Mouse (Mus musculus): Measurements from ENCODE around the gene Obscn. TPM values are rescaled to one million over a fixed set of nuclear protein-coding genes. Genes with fewer than 3 reads are reported as not detected.

Gene Obscn
- total and polyA plus RNA-seq, 2 experiments from 2014 or later: 107 to 245 TPM

DNA sequence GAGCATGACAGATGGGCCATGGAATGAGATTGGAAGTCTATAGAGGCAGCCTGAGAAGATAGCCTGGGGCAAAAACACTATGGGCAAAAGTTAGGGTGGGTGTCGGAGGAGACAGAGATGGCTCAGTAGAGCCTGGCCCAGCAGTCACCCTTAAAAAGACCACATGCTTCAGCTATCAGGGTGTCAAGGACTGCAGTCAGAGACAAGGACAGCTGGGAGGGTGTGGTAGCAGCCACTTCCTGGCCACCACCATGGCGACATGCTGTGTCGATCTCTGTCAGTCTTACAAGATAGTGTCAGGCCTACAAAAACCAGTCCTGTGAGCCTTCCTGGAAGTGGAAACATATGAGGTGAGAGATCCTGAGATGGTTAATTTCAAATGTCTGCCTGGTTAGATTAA is 53.1 kb downstream of the Obscn start:
- H3K27ac ChIP-seq (ENCODE audit: low read depth): no peak overlapping the region
- TF ChIP-seq CTCF (IDR thresholded peaks at IDR 0.05; ENCODE audit: low read depth) (no peak), EP300 (IDR thresholded peaks at IDR 0.05; ENCODE audit: low read depth) (no peak)
- no peak overlapping the region for H3K4me2 ChIP-seq (ENCODE audit: low read depth, low read length)
- WGBS: 37% methylated on average over 3 of the region's 3 CpGs
- no peak overlapping the region for H3K9ac ChIP-seq (replicated peaks; ENCODE audit: low read depth, low read length)
- H3K27me3 ChIP-seq (ENCODE audit: control insufficient read depth, insufficient read depth, low read length): no peaks in the 10 kb centered on the region
- H3K9me3 ChIP-seq (replicated peaks; ENCODE audit: control insufficient read depth, low read length): no peaks in the 10 kb centered on the region
- H3K36me3 ChIP-seq (replicated peaks; ENCODE audit: control insufficient read depth, insufficient read depth, low read length): peaks cover 87% of the 10 kb centered on the region
- no peak for ATAC-seq (ENCODE audit: insufficient read depth, low read depth)
- no peak for DNase-seq (ENCODE audit: low spot score)
- H3K4me3 ChIP-seq (ENCODE audit: low read depth, low read length): no peak overlapping the region
- no peaks in the 10 kb centered on the region for H3K4me1 ChIP-seq (ENCODE audit: control insufficient read depth, insufficient read depth)

DNA sequence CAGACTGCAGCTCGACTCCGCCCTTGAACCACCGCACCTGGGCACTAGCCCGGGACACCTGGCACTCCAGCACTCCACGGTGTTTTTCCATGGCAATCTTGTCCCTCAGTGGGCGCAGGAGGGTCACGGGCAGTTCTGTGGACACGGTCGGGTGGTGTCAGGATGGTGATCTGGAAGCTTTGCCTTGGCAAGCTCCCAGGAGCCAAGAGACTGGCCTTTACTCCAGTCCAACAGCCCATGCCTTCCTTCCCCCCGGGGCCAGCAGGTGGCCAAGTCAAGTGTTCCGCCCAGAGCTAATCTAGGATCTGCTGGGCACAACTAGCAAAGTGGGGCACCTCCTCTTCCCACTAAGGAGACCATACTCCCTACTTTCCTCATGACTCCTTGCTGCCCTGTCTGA is 57.9 kb downstream of the Obscn start:
- Histone ChIP-seq H3K27me3 (ENCODE audit: control insufficient read depth, insufficient read depth, low read length) (no peaks in the 10 kb centered on the region), H3K9ac (replicated peaks; ENCODE audit: low read depth, low read length) (no peak overlapping the region), H3K4me2 (ENCODE audit: low read depth, low read length) (no peak overlapping the region), H3K27ac (ENCODE audit: low read depth) (no peak overlapping the region), H3K9me3 (replicated peaks; ENCODE audit: control insufficient read depth, low read length) (no peaks in the 10 kb centered on the region), H3K4me3 (ENCODE audit: low read depth, low read length) (no peak overlapping the region), H3K36me3 (replicated peaks; ENCODE audit: control insufficient read depth, insufficient read depth, low read length) (peaks cover 91% of the 10 kb centered on the region), H3K4me1 (ENCODE audit: control insufficient read depth, insufficient read depth) (no peaks in the 10 kb centered on the region)
- TF ChIP-seq EP300 (IDR thresholded peaks at IDR 0.05; ENCODE audit: low read depth) (no peak), CTCF (IDR thresholded peaks at IDR 0.05; ENCODE audit: low read depth) (no peak)
- no peak for DNase-seq (ENCODE audit: low spot score)
- ATAC-seq (ENCODE audit: insufficient read depth, low read depth): no peak
- 82% methylated on average over 11 of the region's 11 CpGs for WGBS

DNA sequence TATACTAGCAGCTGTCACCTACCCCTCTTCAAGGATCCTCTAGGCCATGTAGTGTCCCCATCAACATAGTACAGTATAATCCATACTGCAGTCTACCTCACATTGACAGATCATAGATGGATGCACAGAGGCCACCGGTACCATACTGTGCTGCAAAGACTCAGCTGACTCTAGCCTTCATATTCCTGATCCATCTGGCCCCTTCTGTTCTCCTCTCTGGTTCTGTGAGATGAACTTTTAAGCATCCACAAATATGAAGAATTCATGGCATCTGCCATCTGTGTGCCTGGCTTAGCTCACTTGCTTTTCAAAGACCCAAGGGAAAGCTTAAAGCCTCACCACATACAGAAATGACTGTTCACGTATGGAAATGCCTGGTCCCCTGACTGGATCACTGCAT is 65.9 kb downstream of the Obscn start:
- Histone ChIP-seq H3K4me1 (ENCODE audit: control insufficient read depth, insufficient read depth) (no peaks in the 10 kb centered on the region), H3K36me3 (replicated peaks; ENCODE audit: control insufficient read depth, insufficient read depth, low read length) (peaks cover 75% of the 10 kb centered on the region), H3K9ac (replicated peaks; ENCODE audit: low read depth, low read length) (no peak overlapping the region), H3K27me3 (ENCODE audit: control insufficient read depth, insufficient read depth, low read length) (no peaks in the 10 kb centered on the region), H3K4me2 (ENCODE audit: low read depth, low read length) (no peak overlapping the region), H3K4me3 (ENCODE audit: low read depth, low read length) (no peak overlapping the region), H3K9me3 (replicated peaks; ENCODE audit: control insufficient read depth, low read length) (no peaks in the 10 kb centered on the region), H3K27ac (ENCODE audit: low read depth) (no peak overlapping the region)
- DNase-seq (ENCODE audit: low spot score): no peak
- WGBS: 72% methylated on average over 2 of the region's 2 CpGs
- no peak for TF ChIP-seq CTCF (IDR thresholded peaks at IDR 0.05; ENCODE audit: low read depth)
- no peak for TF ChIP-seq EP300 (IDR thresholded peaks at IDR 0.05; ENCODE audit: low read depth)
- ATAC-seq (ENCODE audit: insufficient read depth, low read depth): no peak

DNA sequence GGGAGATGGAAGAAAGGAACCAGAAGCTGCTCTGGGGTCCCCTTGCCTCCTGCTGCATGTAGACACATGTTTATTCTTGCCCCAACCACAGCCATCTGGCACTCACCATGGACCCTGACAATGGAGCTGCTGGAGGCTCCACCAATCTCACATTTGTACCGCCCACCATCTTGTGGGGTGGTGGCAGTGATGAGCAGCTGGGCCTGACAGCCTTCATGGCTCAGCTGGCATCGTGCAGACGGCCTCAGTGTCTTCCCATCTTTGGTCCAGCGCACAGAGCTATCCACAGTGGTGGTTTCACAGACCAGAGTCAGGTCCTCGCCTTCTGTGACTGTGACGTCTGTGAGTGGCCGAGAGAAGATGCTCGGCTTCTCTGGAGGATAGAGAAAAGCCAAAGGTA is 67.3 kb downstream of the Obscn start:
- Histone ChIP-seq H3K4me2 (ENCODE audit: low read depth, low read length) (no peak overlapping the region), H3K27ac (ENCODE audit: low read depth) (no peak overlapping the region), H3K36me3 (replicated peaks; ENCODE audit: control insufficient read depth, insufficient read depth, low read length) (peaks cover 77% of the 10 kb centered on the region), H3K4me1 (ENCODE audit: control insufficient read depth, insufficient read depth) (no peaks in the 10 kb centered on the region), H3K27me3 (ENCODE audit: control insufficient read depth, insufficient read depth, low read length) (no peaks in the 10 kb centered on the region), H3K9ac (replicated peaks; ENCODE audit: low read depth, low read length) (no peak overlapping the region), H3K4me3 (ENCODE audit: low read depth, low read length) (no peak overlapping the region), H3K9me3 (replicated peaks; ENCODE audit: control insufficient read depth, low read length) (no peaks in the 10 kb centered on the region)
- 94% methylated on average over 8 of the region's 8 CpGs for WGBS
- TF ChIP-seq CTCF (IDR thresholded peaks at IDR 0.05; ENCODE audit: low read depth) (no peak), EP300 (IDR thresholded peaks at IDR 0.05; ENCODE audit: low read depth) (no peak)
- DNase-seq (ENCODE audit: low spot score): no peak
- no peak for ATAC-seq (ENCODE audit: insufficient read depth, low read depth)

DNA sequence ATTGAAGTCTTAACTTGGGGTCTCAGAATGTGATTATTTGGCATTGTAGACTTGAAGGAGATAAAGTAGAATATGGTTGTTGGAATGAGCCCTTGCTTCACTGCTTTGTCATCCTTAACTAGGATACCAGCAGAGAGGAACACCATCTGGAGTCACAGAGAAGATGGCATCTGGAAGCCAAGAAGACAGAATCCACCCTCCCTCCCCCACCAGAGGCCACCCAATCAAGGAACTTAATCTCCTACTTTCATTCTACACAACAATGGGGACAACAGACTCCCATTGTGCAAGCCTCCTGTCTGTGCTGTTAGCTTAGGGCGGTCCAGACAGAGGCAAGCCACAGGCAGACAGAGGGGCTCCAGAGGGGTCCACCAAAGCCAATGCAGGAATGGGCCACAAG is 67.8 kb downstream of the Obscn start:
- H3K27ac ChIP-seq (ENCODE audit: low read depth): no peak overlapping the region
- H3K9ac ChIP-seq (replicated peaks; ENCODE audit: low read depth, low read length): no peak overlapping the region
- no peaks in the 10 kb centered on the region for H3K27me3 ChIP-seq (ENCODE audit: control insufficient read depth, insufficient read depth, low read length)
- 72% methylated on average over 1 of the region's 1 CpGs for WGBS
- no peak overlapping the region for H3K4me3 ChIP-seq (ENCODE audit: low read depth, low read length)
- DNase-seq (ENCODE audit: low spot score) (no peak), ATAC-seq (ENCODE audit: insufficient read depth, low read depth) (no peak)
- no peak overlapping the region for H3K4me2 ChIP-seq (ENCODE audit: low read depth, low read length)
- no peaks in the 10 kb centered on the region for H3K9me3 ChIP-seq (replicated peaks; ENCODE audit: control insufficient read depth, low read length)
- H3K36me3 ChIP-seq (replicated peaks; ENCODE audit: control insufficient read depth, insufficient read depth, low read length): peaks cover 77% of the 10 kb centered on the region
- H3K4me1 ChIP-seq (ENCODE audit: control insufficient read depth, insufficient read depth): no peaks in the 10 kb centered on the region
- TF ChIP-seq CTCF (IDR thresholded peaks at IDR 0.05; ENCODE audit: low read depth) (no peak), EP300 (IDR thresholded peaks at IDR 0.05; ENCODE audit: low read depth) (no peak)

DNA sequence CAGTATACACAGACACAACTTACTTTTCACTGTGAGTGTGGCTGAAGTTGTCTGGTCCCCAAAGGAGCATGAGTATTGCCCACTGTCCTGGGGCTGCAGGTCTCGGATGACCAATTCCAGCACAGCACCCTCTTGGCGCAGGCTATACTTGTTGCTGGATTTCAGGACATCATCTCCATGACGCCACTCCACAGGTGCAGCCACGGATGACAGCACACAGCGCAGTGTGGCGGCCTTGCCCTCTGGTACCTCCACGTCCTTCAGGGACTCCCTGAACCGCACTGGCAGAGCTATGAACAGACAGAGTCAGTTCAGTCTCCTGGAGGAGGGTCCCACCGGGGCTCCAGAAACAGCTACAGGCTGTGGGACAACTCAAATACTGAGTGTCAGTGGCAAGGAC is 68.3 kb downstream of the Obscn start:
- Histone ChIP-seq H3K9ac (replicated peaks; ENCODE audit: low read depth, low read length) (no peak overlapping the region), H3K4me2 (ENCODE audit: low read depth, low read length) (no peak overlapping the region), H3K9me3 (replicated peaks; ENCODE audit: control insufficient read depth, low read length) (no peaks in the 10 kb centered on the region), H3K36me3 (replicated peaks; ENCODE audit: control insufficient read depth, insufficient read depth, low read length) (peaks cover 76% of the 10 kb centered on the region), H3K27me3 (ENCODE audit: control insufficient read depth, insufficient read depth, low read length) (no peaks in the 10 kb centered on the region), H3K4me1 (ENCODE audit: control insufficient read depth, insufficient read depth) (no peaks in the 10 kb centered on the region), H3K27ac (ENCODE audit: low read depth) (no peak overlapping the region), H3K4me3 (ENCODE audit: low read depth, low read length) (no peak overlapping the region)
- 81% methylated on average over 9 of the region's 9 CpGs for WGBS
- DNase-seq (ENCODE audit: low spot score) (no peak), ATAC-seq (ENCODE audit: insufficient read depth, low read depth) (no peak)
- TF ChIP-seq CTCF (IDR thresholded peaks at IDR 0.05; ENCODE audit: low read depth): no peak
- TF ChIP-seq EP300 (IDR thresholded peaks at IDR 0.05; ENCODE audit: low read depth): no peak

All from heart, postnatal 0 days (tissue).